Mouse (Mus musculus): ENCODE results near the gene Kank3. TPM values are rescaled to one million over a fixed set of nuclear protein-coding genes. Genes with fewer than 3 reads are reported as not detected.

Gene Kank3
- polyA plus RNA-seq, 1 experiment from 2014 or later = 45.3 TPM

- Histone ChIP-seq H3K36me3 (peaks cover 10% of the 10 kb centered on the region), H3K9me3 (replicated peaks) (no peaks in the 10 kb centered on the region), H3K27ac (replicated peaks) (peak within 1 kb of the TSS; percentile 93), H3K4me2 (replicated peaks) (peak within 1 kb of the TSS; percentile 77), H3K27me3 (no peaks in the 10 kb centered on the region), H3K9ac (peak within 1 kb of the TSS; percentile 15), H3K4me1 (peaks cover 57% of the 10 kb centered on the region), H3K4me3 (replicated peaks) (peak within 1 kb of the TSS; percentile 48)
- under 1% methylated on average over 50 of the region's 50 CpGs for WGBS
- ATAC-seq (ENCODE audit: insufficient number of reproducible peaks, low FRiP score, low TSS enrichment, low read depth) = peak; percentile 53; the same call in 1 of the 2 replicates
Observed at GRCm38 (mm10) chr17:33781124-33781977, 29.0 kb upstream of the Kank3 start, which contains the start of gene Angptl4. TSS of gene Angptl4 (minus strand) at chr17:33781830.

DNA sequence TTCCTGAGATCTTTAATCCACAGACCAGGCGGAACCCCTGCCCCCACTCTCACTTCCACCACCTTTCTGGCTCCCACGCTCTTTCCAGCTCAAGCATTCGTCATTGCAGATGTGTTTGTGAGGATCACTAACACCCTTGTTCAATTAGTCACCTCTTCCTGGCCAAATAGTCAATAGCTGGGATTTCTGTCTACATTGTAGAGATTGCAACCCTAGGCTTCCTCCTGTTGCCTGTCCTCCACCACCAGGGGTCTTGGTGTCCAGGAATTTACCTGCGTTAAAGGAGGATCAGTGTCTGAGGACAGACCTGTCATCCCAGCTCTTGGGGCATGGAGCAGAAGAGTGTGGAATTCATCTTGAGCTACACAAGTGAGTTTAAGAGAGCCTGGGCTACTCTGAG lies 28.3 kb upstream of the Kank3 start:
- Histone ChIP-seq H3K27me3 (no peaks in the 10 kb centered on the region), H3K4me2 (replicated peaks) (peak overlapping the region; percentile 77), H3K9ac (peak overlapping the region; percentile 15; the same call in 1 of the 2 replicates), H3K36me3 (peaks cover 4% of the 10 kb centered on the region), H3K27ac (replicated peaks) (peak overlapping the region; percentile 93), H3K4me1 (peaks cover 57% of the 10 kb centered on the region), H3K9me3 (replicated peaks) (no peaks in the 10 kb centered on the region), H3K4me3 (replicated peaks) (peak overlapping the region; percentile 48)
- WGBS = 32% methylated on average over 4 of the region's 4 CpGs
- ATAC-seq (ENCODE audit: insufficient number of reproducible peaks, low FRiP score, low TSS enrichment, low read depth) = no peak

- Histone ChIP-seq H3K27ac (replicated peaks) (peak overlapping the region; percentile 61), H3K27me3 (no peaks in the 10 kb centered on the region), H3K9ac (no peak overlapping the region), H3K36me3 (no peaks in the 10 kb centered on the region), H3K4me3 (replicated peaks) (no peak overlapping the region), H3K4me2 (replicated peaks) (no peak overlapping the region), H3K4me1 (peaks cover 51% of the 10 kb centered on the region), H3K9me3 (replicated peaks) (no peaks in the 10 kb centered on the region)
- ATAC-seq (ENCODE audit: insufficient number of reproducible peaks, low FRiP score, low TSS enrichment, low read depth) = no peak
Observed at GRCm38 (mm10) chr17:33783408-33783807, 26.9 kb upstream of the Kank3 start.

- Histone ChIP-seq H3K9me3 (replicated peaks) (no peaks in the 10 kb centered on the region), H3K27ac (replicated peaks) (no peak overlapping the region), H3K4me2 (replicated peaks) (no peak overlapping the region), H3K36me3 (no peaks in the 10 kb centered on the region), H3K4me1 (peaks cover 36% of the 10 kb centered on the region), H3K27me3 (no peaks in the 10 kb centered on the region), H3K4me3 (replicated peaks) (no peak overlapping the region), H3K9ac (no peak overlapping the region)
- no peak for ATAC-seq (ENCODE audit: insufficient number of reproducible peaks, low FRiP score, low TSS enrichment, low read depth)
- 75% methylated on average over 2 of the region's 2 CpGs for WGBS
Observed at GRCm38 (mm10) chr17:33784939-33785338, 25.4 kb upstream of the Kank3 start.

DNA sequence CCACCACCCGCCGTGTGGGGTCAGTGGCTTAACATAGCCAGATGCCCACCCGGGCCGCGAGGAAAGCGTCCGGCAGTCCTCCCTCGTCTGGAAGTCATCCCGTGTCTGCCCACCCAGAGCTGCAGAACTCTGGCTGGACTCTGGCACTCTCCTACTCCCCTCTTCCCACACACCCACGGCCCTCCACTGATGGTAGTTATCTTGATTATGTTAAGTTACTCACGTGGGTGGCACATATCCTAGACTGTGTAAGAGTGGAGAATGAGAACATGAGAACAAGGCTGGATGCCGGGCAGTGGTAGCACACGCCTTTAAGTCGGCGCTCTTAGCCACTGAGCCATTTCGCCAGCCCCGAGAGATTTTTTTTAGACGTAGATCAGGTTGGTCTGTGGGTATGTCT lies 23.9 kb upstream of the Kank3 start:
- no peak overlapping the region for H3K4me2 ChIP-seq (replicated peaks)
- ATAC-seq (ENCODE audit: insufficient number of reproducible peaks, low FRiP score, low TSS enrichment, low read depth) = no peak; the same call in 1 of the 2 replicates
- no peak overlapping the region for H3K9ac ChIP-seq
- H3K9me3 ChIP-seq (replicated peaks) = no peaks in the 10 kb centered on the region
- WGBS = 87% methylated on average over 18 of the region's 18 CpGs
- no peak overlapping the region for H3K27ac ChIP-seq (replicated peaks)
- H3K4me1 ChIP-seq = peaks cover 22% of the 10 kb centered on the region
- no peaks in the 10 kb centered on the region for H3K27me3 ChIP-seq
- H3K36me3 ChIP-seq = no peaks in the 10 kb centered on the region
- H3K4me3 ChIP-seq (replicated peaks) = no peak overlapping the region

GRCm38 (mm10) chr17:33788732-33789131 lies 21.6 kb upstream of the Kank3 start:
- no peaks in the 10 kb centered on the region; the same call in 1 of the 2 replicates for H3K4me1 ChIP-seq
- no peak overlapping the region for H3K27ac ChIP-seq (replicated peaks)
- no peaks in the 10 kb centered on the region for H3K36me3 ChIP-seq
- 54% methylated on average over 4 of the region's 4 CpGs for WGBS
- no peak overlapping the region for H3K9ac ChIP-seq
- no peaks in the 10 kb centered on the region for H3K27me3 ChIP-seq
- H3K9me3 ChIP-seq (replicated peaks) = no peaks in the 10 kb centered on the region
- no peak overlapping the region for H3K4me2 ChIP-seq (replicated peaks)
- ATAC-seq (ENCODE audit: insufficient number of reproducible peaks, low FRiP score, low TSS enrichment, low read depth) = no peak
- H3K4me3 ChIP-seq (replicated peaks) = no peak overlapping the region

- 52% methylated on average over 3 of the region's 3 CpGs for WGBS
- ATAC-seq (ENCODE audit: insufficient number of reproducible peaks, low FRiP score, low TSS enrichment, low read depth) = no peak
- no peaks in the 10 kb centered on the region for H3K4me1 ChIP-seq
Observed at GRCm38 (mm10) chr17:33798306-33798705, 12.0 kb upstream of the Kank3 start.

DNA sequence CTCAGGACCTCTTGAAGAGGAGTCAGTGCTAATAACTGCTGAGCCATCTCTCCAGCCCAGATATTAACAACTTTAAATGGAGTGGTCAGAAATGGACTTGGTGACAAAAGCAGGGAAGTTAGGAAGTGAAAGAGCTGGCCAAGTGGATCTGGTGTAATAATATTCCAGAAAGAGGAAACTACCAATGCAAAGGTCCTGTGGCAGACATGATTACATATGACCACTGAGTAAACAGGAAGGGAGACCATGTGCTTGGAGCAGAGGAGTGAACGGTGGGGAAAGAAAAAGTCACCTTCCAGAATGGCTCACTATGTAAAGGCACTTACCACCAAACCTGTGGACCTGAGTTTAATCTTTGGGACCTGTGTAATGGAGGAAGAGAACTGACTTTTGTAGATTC lies 11.0 kb upstream of the Kank3 start:
- WGBS = 53% methylated on average over 1 of the region's 1 CpGs
- ATAC-seq (ENCODE audit: insufficient number of reproducible peaks, low FRiP score, low TSS enrichment, low read depth) = no peak
- Histone ChIP-seq H3K36me3 (no peaks in the 10 kb centered on the region), H3K27me3 (no peaks in the 10 kb centered on the region), H3K9ac (no peak overlapping the region), H3K27ac (replicated peaks) (no peak overlapping the region), H3K4me1 (no peaks in the 10 kb centered on the region), H3K9me3 (replicated peaks) (no peaks in the 10 kb centered on the region), H3K4me2 (replicated peaks) (no peak overlapping the region), H3K4me3 (replicated peaks) (no peak overlapping the region)

More at GRCm38 (mm10) chr17:33798306-33798705, 12.0 kb upstream of the Kank3 start:
- no peak overlapping the region for H3K4me2 ChIP-seq (replicated peaks)
- no peaks in the 10 kb centered on the region for H3K36me3 ChIP-seq
- no peak overlapping the region for H3K27ac ChIP-seq (replicated peaks)
- H3K9me3 ChIP-seq (replicated peaks) = no peaks in the 10 kb centered on the region
- H3K27me3 ChIP-seq = no peaks in the 10 kb centered on the region
- H3K4me3 ChIP-seq (replicated peaks) = no peak overlapping the region
- H3K9ac ChIP-seq = no peak overlapping the region

- no peak overlapping the region for H3K4me3 ChIP-seq (replicated peaks)
- no peak overlapping the region for H3K27ac ChIP-seq (replicated peaks)
- no peaks in the 10 kb centered on the region for H3K4me1 ChIP-seq
- H3K9me3 ChIP-seq (replicated peaks) = no peaks in the 10 kb centered on the region
- H3K27me3 ChIP-seq = no peaks in the 10 kb centered on the region
- no peak for ATAC-seq (ENCODE audit: insufficient number of reproducible peaks, low FRiP score, low TSS enrichment, low read depth)
- no peaks in the 10 kb centered on the region for H3K36me3 ChIP-seq
- 4% methylated on average over 2 of the region's 2 CpGs for WGBS
- H3K9ac ChIP-seq = no peak overlapping the region
- H3K4me2 ChIP-seq (replicated peaks) = no peak overlapping the region
Observed at GRCm38 (mm10) chr17:33802221-33802620, 8.1 kb upstream of the Kank3 start.

DNA sequence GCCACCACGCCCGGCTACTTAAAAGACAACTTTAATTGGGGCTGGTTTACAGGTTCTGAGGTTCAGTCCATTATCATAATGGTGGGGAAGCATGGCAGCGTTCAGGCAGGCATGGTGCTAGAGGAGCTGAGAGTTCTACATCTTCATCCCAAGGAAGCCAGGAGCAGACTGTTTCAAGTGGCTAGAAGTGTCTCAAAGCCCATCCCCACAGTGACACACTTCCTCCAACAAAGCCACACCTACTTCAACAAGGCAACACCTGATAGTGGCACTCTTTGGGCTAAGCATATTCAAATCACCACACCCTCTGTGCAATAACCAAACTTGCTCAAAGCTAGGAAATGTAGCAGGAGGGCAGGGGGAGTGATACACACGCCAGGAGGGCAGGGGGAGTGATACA lies 6.1 kb upstream of the Kank3 start:
- H3K36me3 ChIP-seq = no peaks in the 10 kb centered on the region
- H3K27ac ChIP-seq (replicated peaks) = no peak overlapping the region
- no peaks in the 10 kb centered on the region for H3K4me1 ChIP-seq
- H3K27me3 ChIP-seq = no peaks in the 10 kb centered on the region
- WGBS = 53% methylated on average over 4 of the region's 4 CpGs
- H3K9ac ChIP-seq = no peak overlapping the region
- H3K9me3 ChIP-seq (replicated peaks) = no peaks in the 10 kb centered on the region
- no peak overlapping the region for H3K4me3 ChIP-seq (replicated peaks)
- ATAC-seq (ENCODE audit: insufficient number of reproducible peaks, low FRiP score, low TSS enrichment, low read depth) = no peak
- no peak overlapping the region for H3K4me2 ChIP-seq (replicated peaks)

DNA sequence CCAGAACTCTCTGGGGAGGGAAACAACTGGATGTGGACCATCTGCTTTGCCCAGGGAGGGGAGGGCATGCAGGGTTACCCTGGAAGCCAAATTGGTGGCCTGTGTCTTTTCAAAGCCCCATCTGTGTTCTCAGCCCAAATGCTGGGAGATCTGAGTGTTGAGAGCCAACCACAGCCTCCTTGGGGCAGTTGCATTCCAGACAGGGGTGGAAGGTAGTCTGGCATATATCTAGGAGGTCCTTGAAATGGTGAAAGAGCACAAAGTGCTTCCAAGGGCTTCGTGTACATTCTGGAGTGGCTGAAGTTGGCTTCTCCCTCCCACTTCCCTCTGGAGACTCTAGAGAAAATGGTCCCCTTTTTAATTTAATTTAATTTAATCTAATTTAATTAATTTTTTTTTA lies 5.6 kb upstream of the Kank3 start:
- 40% methylated on average over 1 of the region's 1 CpGs for WGBS
- H3K9me3 ChIP-seq (replicated peaks) = no peaks in the 10 kb centered on the region
- H3K4me3 ChIP-seq (replicated peaks) = no peak overlapping the region

More for the DNA sequence above, 5.6 kb upstream of the Kank3 start:
- no peaks in the 10 kb centered on the region for H3K4me1 ChIP-seq
- H3K9ac ChIP-seq = no peak overlapping the region
- no peak overlapping the region for H3K4me2 ChIP-seq (replicated peaks)
- no peaks in the 10 kb centered on the region for H3K36me3 ChIP-seq
- no peak overlapping the region for H3K27ac ChIP-seq (replicated peaks)
- ATAC-seq (ENCODE audit: insufficient number of reproducible peaks, low FRiP score, low TSS enrichment, low read depth) = no peak
- no peaks in the 10 kb centered on the region for H3K27me3 ChIP-seq
